In the genomic region with DNA sequence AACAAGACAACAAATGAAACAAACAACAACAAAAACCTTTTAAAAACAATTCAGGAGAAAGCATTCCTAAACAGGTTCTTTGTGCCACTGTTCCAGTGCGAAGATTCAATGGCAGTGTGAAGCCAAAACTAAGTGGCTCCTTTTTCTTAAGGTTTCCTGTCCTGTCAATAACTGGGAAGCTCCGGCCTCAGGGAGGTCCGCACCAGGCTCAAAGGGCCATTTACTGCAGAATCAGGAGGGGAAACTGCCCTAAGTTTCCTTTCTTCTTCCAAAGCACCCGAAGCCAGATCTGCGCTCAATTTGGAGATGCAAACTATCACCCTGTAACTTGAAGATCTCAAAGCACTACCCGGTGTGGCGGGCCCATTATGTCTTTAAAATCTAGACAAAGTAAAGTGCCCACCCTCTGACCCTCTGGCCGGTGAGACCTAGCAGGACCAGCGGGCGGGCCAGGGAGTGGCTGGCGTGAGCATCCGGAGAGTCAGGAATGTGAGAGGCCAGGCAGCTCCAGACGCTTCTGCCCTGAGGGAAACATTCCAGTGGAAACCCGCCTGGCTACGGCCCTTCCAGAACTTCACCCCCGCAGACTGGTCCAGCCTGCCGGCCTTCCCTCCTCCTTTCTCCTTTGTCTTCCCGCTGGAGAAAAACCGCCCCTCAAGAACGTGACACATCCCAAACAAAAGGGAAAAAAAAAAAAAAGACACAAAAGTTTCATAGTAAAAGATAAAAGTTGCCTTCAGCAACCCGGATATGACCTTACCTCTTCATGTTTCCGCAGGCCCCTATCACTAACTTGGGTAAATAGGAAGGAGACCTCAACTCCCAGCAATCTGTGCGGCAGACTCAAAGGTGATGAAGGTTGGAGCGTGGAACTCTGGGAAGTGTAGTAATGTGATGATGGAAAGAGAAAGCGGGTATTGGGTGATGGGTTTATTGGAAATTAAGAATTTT, we compare ENCODE assay signal across 8 mouse cellular contexts. TPM values are rescaled to one million over a fixed set of nuclear protein-coding genes. Genes with fewer than 3 reads are reported as not detected.
A peak's percentile ranks its signal among the peaks of the same experiment; 100 is the strongest.
DNase-seq lines count a peak whose midpoint lies in the region; ATAC-seq and TF ChIP-seq lines count a peak whose summit lies in the region.

A gene (minus strand): TSS at position 856 of the 951 bp plus-strand sequence.

- TF ChIP-seq POLR2A in bone marrow macrophage, adult 2 months (IDR thresholded peaks at IDR 0.05; ENCODE audit: borderline replicate concordance, low read depth, low read length) = no peak

- ATAC-seq in erythroblast, adult 5-6 weeks (replicated peaks; ENCODE audit: low FRiP score, poor library complexity, severe bottlenecking) = peak; percentile 92
- peak; percentile 72; the same call in 1 of the 2 replicates for ATAC-seq in heart, embryonic 14.5 days (ENCODE audit: insufficient number of reproducible peaks, insufficient read depth, low FRiP score, low read depth)
- peak; percentile 89 for ATAC-seq in liver, embryonic 12.5 days
- peak; percentile 58; the same call in 1 of the 2 replicates for ATAC-seq in stomach, embryonic 15.5 days (ENCODE audit: insufficient read depth, low FRiP score, low read depth)

- peak within 1 kb of the TSS; percentile 66 for H3K4me3 ChIP-seq in bone marrow macrophage, adult 2 months (ENCODE audit: insufficient read depth, low read length)
- peak within 1 kb of the TSS; percentile 50 to 57 for H3K4me3 ChIP-seq in heart, embryonic 14.5 days (ENCODE audit: control insufficient read depth in 1 of 2, insufficient read depth in 1 of 2, low read depth in 1 of 2, low read length in 2 of 2)
- peak within 1 kb of the TSS; percentile 64 for H3K4me3 ChIP-seq in liver, embryonic 12.5 days
- H3K4me3 ChIP-seq in stomach, embryonic 15.5 days (replicated peaks) = peak within 1 kb of the TSS; percentile 54

- no peaks in the 10 kb centered on the region for H3K9me3 ChIP-seq in heart, embryonic 14.5 days (ENCODE audit: control insufficient read depth, low read length)
- H3K9me3 ChIP-seq in liver, embryonic 12.5 days (replicated peaks) = no peaks in the 10 kb centered on the region
- no peaks in the 10 kb centered on the region for H3K9me3 ChIP-seq in stomach, embryonic 15.5 days

- no peak for TF ChIP-seq CTCF in bone marrow macrophage, adult 2 months (IDR thresholded peaks at IDR 0.05; ENCODE audit: low read depth, low read length)

- H3K4me2 ChIP-seq in heart, embryonic 14.5 days (ENCODE audit: low read length) = peak within 1 kb of the TSS; percentile 62
- H3K4me2 ChIP-seq in liver, embryonic 12.5 days = peak within 1 kb of the TSS; percentile 63
- peak within 1 kb of the TSS; percentile 46 for H3K4me2 ChIP-seq in stomach, embryonic 15.5 days

- H3K27ac ChIP-seq in bone marrow macrophage, adult 2 months (ENCODE audit: insufficient read depth, low read depth, low read length) = no peak within 1 kb of the TSS
- H3K27ac ChIP-seq in heart, embryonic 14.5 days (replicated peaks in 1 of 2; ENCODE audit: control insufficient read depth in 1 of 2, insufficient read depth in 1 of 2, low read depth in 2 of 2, low read length in 2 of 2) = peak within 1 kb of the TSS; percentile 72 to 79
- H3K27ac ChIP-seq in liver, embryonic 12.5 days = peak within 1 kb of the TSS; percentile 48; the same call in 1 of the 2 replicates
- peak within 1 kb of the TSS; percentile 59; the same call in 1 of the 2 replicates for H3K27ac ChIP-seq in stomach, embryonic 15.5 days

- peaks cover 17% of the 10 kb centered on the region for H3K36me3 ChIP-seq in heart, embryonic 14.5 days (ENCODE audit: control insufficient read depth, insufficient read depth, low read length)
- H3K36me3 ChIP-seq in liver, embryonic 12.5 days = peaks cover 16% of the 10 kb centered on the region
- no peaks in the 10 kb centered on the region for H3K36me3 ChIP-seq in stomach, embryonic 15.5 days

- H3K4me1 ChIP-seq in bone marrow macrophage, adult 2 months (ENCODE audit: control insufficient read depth, insufficient read depth, low read length) = peaks cover 3% of the 10 kb centered on the region; the same call in 1 of the 2 replicates
- H3K4me1 ChIP-seq in heart, embryonic 14.5 days (ENCODE audit: control insufficient read depth in 2 of 2, insufficient read depth in 2 of 2, low read length in 2 of 2) = no peaks in the 10 kb centered on the region
- H3K4me1 ChIP-seq in liver, embryonic 12.5 days = no peaks in the 10 kb centered on the region
- H3K4me1 ChIP-seq in stomach, embryonic 15.5 days = no peaks in the 10 kb centered on the region

- H3K9ac ChIP-seq in heart, embryonic 14.5 days (ENCODE audit: low read length) = peak within 1 kb of the TSS; percentile 73
- H3K9ac ChIP-seq in liver, embryonic 12.5 days = peak within 1 kb of the TSS; percentile 67
- H3K9ac ChIP-seq in stomach, embryonic 15.5 days = peak within 1 kb of the TSS; percentile 25; the same call in 1 of the 2 replicates

- no peaks in the 10 kb centered on the region for H3K27me3 ChIP-seq in heart, embryonic 14.5 days (ENCODE audit: control insufficient read depth, insufficient read depth, low read length)
- H3K27me3 ChIP-seq in liver, embryonic 12.5 days (replicated peaks) = peaks cover 3% of the 10 kb centered on the region; the same call in 1 of the 2 replicates
- no peaks in the 10 kb centered on the region for H3K27me3 ChIP-seq in stomach, embryonic 15.5 days (replicated peaks)

- DNase-seq in CD4-positive helper T cell, adult 2 months (ENCODE audit: low read depth, low spot score) = peak; percentile 77
- DNase-seq in kidney, postnatal 14 days = peak; percentile 53
- DNase-seq in natural killer cell, adult 2 months (ENCODE audit: low spot score in 2 of 2) = peak; percentile 21 to 34

- WGBS in heart, embryonic 14.5 days = 15% methylated on average over 25 of the region's 25 CpGs
- 10% methylated on average over 25 of the region's 25 CpGs for WGBS in liver, embryonic 12.5 days (ENCODE audit: insufficient replicate concordance)
- WGBS in stomach, embryonic 15.5 days = 16% methylated on average over 25 of the region's 25 CpGs

RNA-seq across cellular contexts. Expression of the gene that starts here (rescaled TPM):
- polyA plus RNA-seq in bone marrow macrophage, adult 2 months (2012; ENCODE audit: insufficient read depth, insufficient read length, missing spikeins) = 7.1 and 8.3 TPM in 2 replicates
- 5.6 and 16.9 TPM in 2 replicates for total RNA-seq in erythroblast, adult 5-6 weeks (2015; ENCODE audit: low replicate concordance)
- 10.7 and 14.5 TPM in 2 replicates for total RNA-seq in erythroblast, adult 5-6 weeks (2017; ENCODE audit: low replicate concordance)
- 6.2 and 6.7 TPM in 2 replicates for polyA plus RNA-seq in heart, embryonic 14.5 days (2014; fragmentation: Nextera tagmentation; extraction: Ambion mirVana)
- polyA plus RNA-seq in liver, embryonic 12.5 days (2016; fragmentation: Nextera tagmentation; extraction: Ambion mirVana) = 2.2 and 2.8 TPM in 2 replicates
- polyA plus RNA-seq in stomach, embryonic 15.5 days (2015; fragmentation: Nextera tagmentation; extraction: Ambion mirVana) = 3.4 and 4.4 TPM in 2 replicates
